Mouse (Mus musculus) 3T3-L1 (cell line): Measurements from ENCODE around the gene Kras.

Experiments
- DNase-seq: peaks from one replicate; pipeline ENCODE4 v3.0.0-alpha.2; 2015; ENCODE audit warnings: low read depth, low spot score

Gene Kras

GRCm38 (mm10) chr6:145187093-145188088 lies 62.6 kb downstream of the Kras start:
- peak; percentile 69 for DNase-seq

- DNase-seq, result no peak
These were observed 63.9 kb downstream of the Kras start for GRCm38 (mm10) chr6:145186096-145186495.

GRCm38 (mm10) chr6:145182044-145182443 lies 68.0 kb downstream of the Kras start:
- no peak for DNase-seq

DNA sequence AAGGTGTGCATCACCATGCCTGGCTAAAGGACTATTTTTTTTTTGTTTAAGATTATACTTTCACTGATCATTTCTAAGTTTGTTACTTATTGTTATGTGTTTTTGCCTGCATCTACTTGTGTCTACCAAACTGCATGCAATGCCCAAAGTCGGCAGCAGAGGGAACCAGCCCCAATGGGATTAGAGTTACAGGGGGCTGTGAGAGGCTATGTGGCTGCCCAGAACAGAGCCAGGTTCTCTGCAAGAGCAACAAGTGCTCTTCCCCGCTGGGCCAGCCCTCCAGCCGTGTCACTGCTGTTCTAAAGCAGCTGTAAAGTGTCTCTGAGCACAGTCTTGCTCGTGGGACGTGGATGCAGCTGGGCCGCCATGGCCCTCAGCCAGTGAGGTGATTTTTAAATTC lies 70.4 kb downstream of the Kras start:
- DNase-seq, result peak; percentile 77

- DNase-seq, result no peak
These were observed 73.6 kb downstream of the Kras start for GRCm38 (mm10) chr6:145176474-145176873.

DNA sequence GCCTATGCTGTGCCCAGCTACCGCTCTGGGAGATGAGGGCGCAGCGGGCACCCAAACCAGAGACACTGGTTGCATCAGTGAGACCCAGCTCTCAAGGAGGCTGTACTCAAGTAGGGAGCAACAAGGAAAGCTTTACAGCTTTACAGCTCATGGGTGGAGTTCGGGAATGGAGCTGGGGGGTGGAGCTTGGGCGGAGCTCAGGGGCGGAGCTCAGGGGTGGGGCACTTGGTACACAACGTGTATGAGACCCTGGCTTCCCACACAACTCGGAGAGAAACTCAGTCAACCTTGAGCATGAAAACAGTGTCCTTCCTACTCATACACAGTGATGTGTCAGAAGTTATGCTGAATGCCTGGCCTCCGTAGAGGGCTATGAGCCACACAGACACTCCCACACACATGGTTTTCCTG lies 74.5 kb downstream of the Kras start:
- no peak for DNase-seq

DNA sequence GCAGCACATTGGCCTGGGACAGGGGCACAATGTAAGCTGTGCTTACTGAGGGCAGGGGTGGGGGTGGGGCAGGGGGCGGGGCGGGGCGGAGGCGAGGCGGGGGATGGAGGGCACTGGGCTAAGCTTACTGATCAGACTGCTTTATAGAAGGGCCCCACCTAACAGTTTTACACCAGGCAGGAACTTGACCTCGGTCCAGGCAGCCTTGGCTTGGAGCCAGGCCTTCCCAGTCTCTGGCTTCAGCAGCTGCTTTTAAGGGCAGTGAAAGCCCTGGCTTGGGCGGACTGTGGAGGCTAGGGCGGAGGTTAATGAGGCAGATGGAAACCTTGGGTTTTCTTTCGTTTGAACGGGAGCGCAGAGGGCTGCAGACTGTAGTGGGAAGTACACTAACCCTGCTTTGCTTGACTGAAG lies 76.3 kb downstream of the Kras start:
- DNase-seq, result peak; percentile 37

GRCm38 (mm10) chr6:145171892-145172606 lies 78.0 kb downstream of the Kras start:
- DNase-seq, result no peak
